ENCODE assay signal across 14 mouse cellular contexts in the genomic region with DNA sequence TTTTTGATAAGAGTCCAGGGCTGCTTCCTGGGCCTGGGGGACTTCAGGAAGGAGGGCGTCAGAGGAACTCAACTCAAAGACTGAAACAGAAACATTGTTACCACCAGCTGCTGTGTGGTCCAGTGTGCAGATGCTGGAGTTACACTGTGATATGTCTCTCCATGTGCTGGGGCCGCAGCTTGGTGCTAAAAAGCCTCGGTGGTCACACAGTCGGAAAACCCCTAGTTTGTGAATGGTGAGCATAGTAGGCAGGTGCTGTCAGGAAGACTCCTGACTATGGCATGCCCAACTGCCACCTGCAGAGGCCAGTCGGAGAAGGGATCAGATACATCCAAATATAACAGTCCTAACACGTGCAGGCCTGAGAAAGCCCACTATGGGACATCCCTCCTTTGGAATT. TPM values are rescaled to one million over a fixed set of nuclear protein-coding genes. Genes with fewer than 3 reads are reported as not detected.
DNase-seq lines count a peak whose midpoint lies in the region; ATAC-seq lines count a peak whose summit lies in the region.
"Had no signal": no experiment of that assay in that cellular context is flagged by ENCODE, and none has a peak within 500 bp of the region (broad histone marks: within the 10 kb centered on the region; RNA-seq: fewer than 3 reads in every experiment).

No protein-coding gene starts in this region.

- H3K4me1 ChIP-seq in hindbrain, embryonic 12.5 days: peaks cover 3% of the 10 kb centered on the region; the same call in 1 of the 2 replicates
- H3K4me1 ChIP-seq in hindbrain, embryonic 13.5 days (replicated peaks): peaks cover 5% of the 10 kb centered on the region; the same call in 1 of the 2 replicates
- H3K4me1 ChIP-seq in kidney, embryonic 14.5 days (ENCODE audit: control insufficient read depth, insufficient read depth, low read length): no peaks in the 10 kb centered on the region
- no peaks in the 10 kb centered on the region for H3K4me1 ChIP-seq in neural tube, embryonic 11.5 days (ENCODE audit: control insufficient read depth, insufficient read depth, low read length)
- 0 out of 2 replicates have a peak, but pooled peaks cover 8% of the 10 kb centered on the region for H3K4me1 ChIP-seq in limb, embryonic 15.5 days
- no peaks in the 10 kb centered on the region for H3K4me1 ChIP-seq in neural tube, embryonic 15.5 days
- H3K4me1 ChIP-seq: kidney, embryonic 15.5 days; lung, embryonic 15.5 days; midbrain, embryonic 15.5 days had no signal

- no peaks in the 10 kb centered on the region for H3K27me3 ChIP-seq in hindbrain, embryonic 12.5 days
- no peaks in the 10 kb centered on the region for H3K27me3 ChIP-seq in hindbrain, embryonic 13.5 days
- no peaks in the 10 kb centered on the region for H3K27me3 ChIP-seq in kidney, embryonic 14.5 days (ENCODE audit: control insufficient read depth, insufficient read depth, low read length)
- H3K27me3 ChIP-seq in neural tube, embryonic 11.5 days (ENCODE audit: control insufficient read depth, insufficient read depth, low read length): no peaks in the 10 kb centered on the region
- no peaks in the 10 kb centered on the region for H3K27me3 ChIP-seq in limb, embryonic 15.5 days
- H3K27me3 ChIP-seq in neural tube, embryonic 15.5 days (replicated peaks): no peaks in the 10 kb centered on the region
- H3K27me3 ChIP-seq: kidney, embryonic 15.5 days; liver, embryonic 15.5 days; lung, embryonic 15.5 days; midbrain, embryonic 15.5 days; neural tube, embryonic 12.5 days had no signal

- H3K9ac ChIP-seq in hindbrain, embryonic 12.5 days: no peak overlapping the region
- no peak overlapping the region for H3K9ac ChIP-seq in hindbrain, embryonic 13.5 days
- no peak overlapping the region for H3K9ac ChIP-seq in kidney, embryonic 14.5 days (ENCODE audit: low read depth, low read length)
- H3K9ac ChIP-seq in neural tube, embryonic 11.5 days (ENCODE audit: low read length): no peak overlapping the region
- no peak overlapping the region for H3K9ac ChIP-seq in limb, embryonic 15.5 days
- no peak overlapping the region for H3K9ac ChIP-seq in neural tube, embryonic 15.5 days (replicated peaks)
- H3K9ac ChIP-seq: kidney, embryonic 15.5 days; liver, embryonic 15.5 days; lung, embryonic 15.5 days; midbrain, embryonic 15.5 days; neural tube, embryonic 12.5 days had no signal

- no peak for DNase-seq in kidney, postnatal 14 days
- DNase-seq in neural tube, embryonic 11.5 days (ENCODE audit: low spot score): no peak
- DNase-seq in neural tube, embryonic 10.5 days (ENCODE audit: extremely low spot score, low spot score): no peak

- 0 out of 2 replicates have a peak, but pooled peaks have one; percentile 17 for ATAC-seq in hindbrain, embryonic 12.5 days (ENCODE audit: low FRiP score)
- ATAC-seq in hindbrain, embryonic 13.5 days (ENCODE audit: low FRiP score): no peak
- ATAC-seq in kidney, embryonic 14.5 days (ENCODE audit: low FRiP score, low TSS enrichment): 0 out of 2 replicates have a peak, but pooled peaks have one; percentile 33
- no peak for ATAC-seq in neural tube, embryonic 11.5 days (ENCODE audit: insufficient read depth, low FRiP score, low TSS enrichment)
- ATAC-seq in limb, embryonic 15.5 days (ENCODE audit: insufficient number of reproducible peaks, low FRiP score, low TSS enrichment, low read depth): no peak
- no peak for ATAC-seq in neural tube, embryonic 15.5 days (ENCODE audit: low FRiP score)

- WGBS in hindbrain, embryonic 12.5 days: 78% methylated on average over 6 of the region's 6 CpGs
- 84% methylated on average over 6 of the region's 6 CpGs for WGBS in hindbrain, embryonic 13.5 days
- 80% methylated on average over 6 of the region's 6 CpGs for WGBS in kidney, embryonic 14.5 days
- WGBS in neural tube, embryonic 11.5 days: 86% methylated on average over 6 of the region's 6 CpGs
- 81% methylated on average over 6 of the region's 6 CpGs for WGBS in limb, embryonic 15.5 days
- 83% methylated on average over 6 of the region's 6 CpGs for WGBS in neural tube, embryonic 15.5 days

- no peaks in the 10 kb centered on the region for H3K9me3 ChIP-seq in hindbrain, embryonic 12.5 days (replicated peaks)
- no peaks in the 10 kb centered on the region for H3K9me3 ChIP-seq in hindbrain, embryonic 13.5 days
- no peaks in the 10 kb centered on the region for H3K9me3 ChIP-seq in kidney, embryonic 14.5 days (ENCODE audit: control insufficient read depth, low read length)
- no peaks in the 10 kb centered on the region for H3K9me3 ChIP-seq in neural tube, embryonic 11.5 days (ENCODE audit: control insufficient read depth, low read length)
- H3K9me3 ChIP-seq in limb, embryonic 15.5 days: no peaks in the 10 kb centered on the region
- H3K9me3 ChIP-seq in neural tube, embryonic 15.5 days (replicated peaks): no peaks in the 10 kb centered on the region
- H3K9me3 ChIP-seq: kidney, embryonic 15.5 days; liver, embryonic 15.5 days; lung, embryonic 15.5 days; midbrain, embryonic 15.5 days; neural tube, embryonic 12.5 days had no signal

- peaks cover 30% of the 10 kb centered on the region for H3K36me3 ChIP-seq in hindbrain, embryonic 12.5 days
- peaks cover 33% of the 10 kb centered on the region for H3K36me3 ChIP-seq in hindbrain, embryonic 13.5 days
- peaks cover 33% of the 10 kb centered on the region for H3K36me3 ChIP-seq in kidney, embryonic 14.5 days (ENCODE audit: control insufficient read depth, insufficient read depth, low read length)
- peaks cover 5% of the 10 kb centered on the region for H3K36me3 ChIP-seq in neural tube, embryonic 11.5 days (ENCODE audit: control insufficient read depth, insufficient read depth, low read length)
- H3K36me3 ChIP-seq in limb, embryonic 15.5 days: peaks cover 44% of the 10 kb centered on the region
- H3K36me3 ChIP-seq in neural tube, embryonic 15.5 days: peaks cover 24% of the 10 kb centered on the region

- no peak overlapping the region for H3K27ac ChIP-seq in hindbrain, embryonic 12.5 days
- H3K27ac ChIP-seq in hindbrain, embryonic 13.5 days: no peak overlapping the region
- no peak overlapping the region for H3K27ac ChIP-seq in kidney, embryonic 14.5 days (ENCODE audit: low read depth, low read length)
- H3K27ac ChIP-seq in neural tube, embryonic 11.5 days (ENCODE audit: low read depth, low read length): 0 out of 2 replicates have a peak overlapping the region, but pooled peaks have one; percentile 4
- peak overlapping the region; percentile 17; the same call in 1 of the 2 replicates for H3K27ac ChIP-seq in limb, embryonic 15.5 days
- no peak overlapping the region for H3K27ac ChIP-seq in neural tube, embryonic 15.5 days (replicated peaks)
- H3K27ac ChIP-seq: kidney, embryonic 15.5 days; liver, embryonic 15.5 days; lung, embryonic 15.5 days; midbrain, embryonic 15.5 days; neural tube, embryonic 12.5 days had no signal

- H3K4me3 ChIP-seq in hindbrain, embryonic 12.5 days: no peak overlapping the region
- H3K4me3 ChIP-seq in hindbrain, embryonic 13.5 days: no peak overlapping the region
- H3K4me3 ChIP-seq in kidney, embryonic 14.5 days (ENCODE audit: low read length): no peak overlapping the region
- H3K4me3 ChIP-seq in neural tube, embryonic 11.5 days (ENCODE audit: low read depth, low read length): no peak overlapping the region
- H3K4me3 ChIP-seq in limb, embryonic 15.5 days: no peak overlapping the region
- no peak overlapping the region for H3K4me3 ChIP-seq in neural tube, embryonic 15.5 days (replicated peaks)
- H3K4me3 ChIP-seq: erythroblast, embryonic 14.5 days; kidney, embryonic 15.5 days; liver, embryonic 15.5 days; lung, embryonic 15.5 days; midbrain, embryonic 15.5 days; neural tube, embryonic 12.5 days had no signal

- no peak overlapping the region for H3K4me2 ChIP-seq in hindbrain, embryonic 12.5 days (replicated peaks)
- no peak overlapping the region for H3K4me2 ChIP-seq in hindbrain, embryonic 13.5 days
- no peak overlapping the region for H3K4me2 ChIP-seq in kidney, embryonic 14.5 days (replicated peaks; ENCODE audit: low read depth, low read length)
- H3K4me2 ChIP-seq in neural tube, embryonic 11.5 days (ENCODE audit: low read depth): no peak overlapping the region
- H3K4me2 ChIP-seq in limb, embryonic 15.5 days: no peak overlapping the region
- no peak overlapping the region for H3K4me2 ChIP-seq in neural tube, embryonic 15.5 days
- H3K4me2 ChIP-seq: kidney, embryonic 15.5 days; liver, embryonic 15.5 days; lung, embryonic 15.5 days; midbrain, embryonic 15.5 days; neural tube, embryonic 12.5 days had no signal

RNA-seq across cellular contexts. Expression of gene Slc9a1, which starts 54.2 kb away (rescaled TPM):
- polyA plus RNA-seq in hindbrain, embryonic 12.5 days (2016; fragmentation: Nextera tagmentation; extraction: Ambion mirVana): 8.4 and 9.5 TPM in 2 replicates
- polyA plus RNA-seq in hindbrain, embryonic 13.5 days (2015; fragmentation: Nextera tagmentation; extraction: Ambion mirVana): 6.7 and 7.5 TPM in 2 replicates
- 5.6 and 7.6 TPM in 2 replicates for polyA plus RNA-seq in kidney, embryonic 14.5 days (2014; fragmentation: Nextera tagmentation; extraction: Ambion mirVana)
- polyA plus RNA-seq in neural tube, embryonic 11.5 days (2014; fragmentation: Nextera tagmentation; extraction: Ambion mirVana): 6.9 TPM in 2 replicates
- polyA plus RNA-seq in limb, embryonic 15.5 days (2015; fragmentation: Nextera tagmentation; extraction: Ambion mirVana): 10.1 and 10.9 TPM in 2 replicates
- polyA plus RNA-seq in neural tube, embryonic 15.5 days (2015; fragmentation: Nextera tagmentation; extraction: Ambion mirVana): 8.4 and 9.9 TPM in 2 replicates

RNA-seq across cellular contexts. Expression of gene Tent5b, which starts 56.2 kb away (rescaled TPM):
- polyA plus RNA-seq in hindbrain, embryonic 12.5 days (2016; fragmentation: Nextera tagmentation; extraction: Ambion mirVana): 1.0 and 1.5 TPM in 2 replicates
- polyA plus RNA-seq in hindbrain, embryonic 13.5 days (2015; fragmentation: Nextera tagmentation; extraction: Ambion mirVana): 0.13 and 0.30 TPM in 2 replicates
- polyA plus RNA-seq in kidney, embryonic 14.5 days (2014; fragmentation: Nextera tagmentation; extraction: Ambion mirVana): 0.35 and 0.94 TPM in 2 replicates
- 0.20 and 0.38 TPM in 2 replicates for polyA plus RNA-seq in neural tube, embryonic 11.5 days (2014; fragmentation: Nextera tagmentation; extraction: Ambion mirVana)
- polyA plus RNA-seq in limb, embryonic 15.5 days (2015; fragmentation: Nextera tagmentation; extraction: Ambion mirVana): 11.8 and 12.6 TPM in 2 replicates
- polyA plus RNA-seq in neural tube, embryonic 15.5 days (2015; fragmentation: Nextera tagmentation; extraction: Ambion mirVana): 0.26 and 0.57 TPM in 2 replicates
- polyA plus RNA-seq: erythroblast, embryonic 14.5 days had no signal

Comparison
In these comparisons a context has a peak if more than half of its experiments do, and no peak if none do; other contexts are left out.
1. ATAC-seq: peak in hindbrain, embryonic 12.5 days (single experiment) and kidney, embryonic 14.5 days (single experiment); none in hindbrain, embryonic 13.5 days (single experiment), neural tube, embryonic 11.5 days (single experiment), limb, embryonic 15.5 days (single experiment) and neural tube, embryonic 15.5 days (single experiment).
2. H3K27ac ChIP-seq: peak in neural tube, embryonic 11.5 days (single experiment) and limb, embryonic 15.5 days (single experiment); none in hindbrain, embryonic 12.5 days (single experiment), hindbrain, embryonic 13.5 days (single experiment), kidney, embryonic 14.5 days (single experiment) and neural tube, embryonic 15.5 days (single experiment).